Mouse (Mus musculus): ENCODE measurements around the gene Il21r.
A peak's percentile ranks its signal among the peaks of the same experiment; 100 is the strongest.

The Il21r gene

DNA sequence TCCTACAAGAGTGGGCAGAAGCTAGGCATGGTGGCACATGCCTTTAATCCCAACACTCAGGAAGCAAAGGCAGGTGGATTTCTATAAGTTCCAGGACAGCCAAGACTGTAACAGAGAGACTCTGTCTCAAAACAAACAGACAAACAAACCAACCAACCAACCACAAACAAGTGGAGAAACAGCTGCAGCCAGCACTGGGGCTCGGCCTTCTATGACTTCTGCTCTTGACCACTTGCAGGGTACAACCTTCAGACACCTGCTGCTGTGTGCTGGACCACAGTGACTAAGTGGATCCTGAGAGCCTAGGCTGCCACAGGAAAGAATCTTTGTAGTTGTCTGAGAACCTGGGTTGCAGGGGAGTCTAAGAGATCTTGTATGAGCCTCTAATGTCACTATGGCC, 45.8 kb downstream of the Il21r start:
- no peak for DNase-seq

DNA sequence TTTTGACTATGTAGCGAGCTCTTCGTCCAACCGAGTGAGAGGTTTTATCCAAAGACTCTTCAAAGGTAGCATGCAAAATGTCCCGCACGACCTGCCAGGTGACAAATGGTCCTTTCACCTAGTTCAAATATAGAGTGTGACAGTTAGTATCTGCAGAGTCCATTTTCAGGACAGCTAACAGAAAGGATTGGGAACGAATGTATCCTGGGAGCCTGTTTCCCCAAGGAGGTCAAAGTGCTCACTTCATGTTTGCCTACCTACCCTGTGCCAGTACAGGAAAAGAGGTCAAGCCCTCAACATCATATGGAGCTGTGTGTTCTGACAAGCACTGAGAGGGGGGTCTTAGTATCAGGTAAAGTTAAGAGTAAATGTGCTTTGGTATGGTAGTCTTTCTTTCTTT, 54.3 kb downstream of the Il21r start:
- no peak for DNase-seq

DNA sequence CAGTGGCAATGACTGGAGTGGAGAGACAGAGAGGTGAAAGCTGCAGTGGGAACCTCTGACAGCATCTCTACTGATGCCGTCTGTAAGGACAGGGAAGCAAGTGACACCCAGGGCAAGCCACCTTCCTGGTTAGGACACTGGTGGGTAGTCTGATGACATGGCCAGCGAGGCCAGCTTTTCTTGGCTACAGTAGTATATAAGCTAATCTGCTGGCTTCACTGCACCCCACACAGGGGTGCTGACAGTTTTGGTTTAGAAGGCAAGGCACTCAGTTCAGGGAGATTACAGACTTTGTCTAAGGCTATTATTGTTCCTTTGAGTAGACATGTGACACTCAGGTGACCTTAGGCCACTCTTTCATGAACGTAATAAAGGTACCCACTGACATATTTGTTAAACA, 60.4 kb downstream of the Il21r start:
- DNase-seq, result no peak

DNA sequence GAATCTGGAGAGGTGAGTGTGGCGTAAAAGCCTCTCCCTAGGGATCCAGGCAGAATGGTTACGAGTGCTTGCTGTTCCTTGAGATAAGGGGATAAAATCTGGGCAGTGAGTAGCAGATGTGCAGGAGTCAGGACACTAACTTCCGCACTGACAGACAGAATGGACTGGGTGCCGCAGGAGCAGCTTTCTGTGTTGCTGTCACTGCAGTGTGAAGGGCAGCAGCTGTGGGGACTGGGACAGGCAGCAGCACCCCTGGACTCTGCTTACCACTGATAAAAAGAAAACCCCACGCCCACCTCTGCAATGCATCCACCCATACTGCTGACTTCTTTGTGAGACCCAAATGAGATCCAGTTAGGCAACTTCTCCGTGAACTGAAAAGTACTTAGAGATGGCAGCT, 67.6 kb downstream of the Il21r start:
- DNase-seq, result no peak

DNA sequence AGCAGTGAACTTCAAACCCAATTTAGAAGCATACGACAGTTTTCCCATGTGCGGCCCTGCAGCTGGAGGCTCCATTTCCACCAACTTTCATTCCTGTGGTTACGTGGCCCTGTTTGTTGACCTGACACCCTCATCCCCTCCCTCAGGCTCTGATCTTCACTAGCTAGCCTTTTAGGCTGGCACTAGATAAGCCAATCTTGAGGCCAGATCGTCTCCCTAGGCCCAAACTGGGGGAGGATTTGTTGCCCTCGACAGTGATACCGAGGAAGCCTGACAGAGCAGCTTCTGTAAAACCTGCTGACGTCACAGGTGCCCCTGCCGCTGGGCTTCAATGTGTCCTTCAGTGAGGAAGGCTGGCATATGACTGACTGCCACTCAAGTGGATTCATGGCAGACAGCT, 68.2 kb downstream of the Il21r start:
- DNase-seq, result no peak

DNA sequence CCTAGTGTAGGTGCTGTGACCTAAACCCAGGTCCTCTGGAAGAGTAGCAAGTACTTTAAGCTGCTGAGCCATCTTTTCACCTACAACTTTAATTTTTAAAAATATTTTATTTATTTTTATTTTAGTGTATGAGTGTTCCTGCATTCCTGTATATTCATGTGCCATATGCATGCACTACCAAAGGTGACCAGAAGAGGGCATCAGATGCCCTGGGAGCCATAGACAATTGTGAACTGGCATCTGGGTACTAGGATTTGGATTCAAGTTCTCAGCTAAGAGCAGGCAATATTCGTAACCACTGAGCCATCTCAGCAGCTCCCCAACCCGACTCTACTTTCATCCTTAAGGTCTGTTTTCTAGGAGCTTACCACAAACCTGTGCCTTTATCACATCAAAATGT, 71.7 kb downstream of the Il21r start:
- DNase-seq, result peak; percentile 59

DNA sequence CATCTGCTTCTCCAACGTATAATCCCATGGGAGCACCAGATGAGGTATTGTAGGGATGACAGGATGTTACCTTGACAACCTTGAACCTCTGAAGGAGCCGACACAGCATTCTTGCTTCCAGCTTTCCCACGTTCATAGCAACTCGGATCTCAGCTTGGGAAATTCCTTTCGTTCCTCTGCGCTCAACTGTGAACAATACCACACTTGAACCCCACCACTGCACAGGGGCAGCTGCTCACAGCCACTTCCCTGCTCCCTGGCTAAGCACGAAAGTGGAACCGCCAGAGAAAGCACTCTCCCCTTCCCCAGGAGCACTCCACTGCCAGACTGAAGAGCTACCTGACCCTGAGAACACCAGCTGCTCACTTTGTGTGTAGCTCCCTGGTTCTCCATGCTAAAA, 75.5 kb downstream of the Il21r start:
- no peak for DNase-seq

DNA sequence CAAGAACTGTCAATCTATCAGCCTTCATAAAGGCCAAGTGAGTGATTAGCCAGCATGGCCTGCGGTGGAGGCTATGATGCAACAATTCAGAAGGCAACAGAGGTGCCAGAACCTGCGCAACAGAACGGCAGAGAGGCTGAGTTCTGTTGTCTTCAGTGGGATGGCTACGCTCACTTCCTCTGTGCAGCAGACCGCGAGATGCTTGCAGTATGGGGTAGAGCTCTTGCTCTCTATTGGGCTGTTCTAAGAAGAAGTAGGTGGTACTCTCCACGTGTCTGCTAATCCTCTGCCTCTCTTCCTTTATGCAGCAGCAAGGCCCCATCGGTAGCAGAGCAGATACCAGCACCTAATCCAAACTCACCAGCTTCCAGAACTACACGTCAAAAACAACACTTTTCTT, 76.7 kb downstream of the Il21r start:
- no peak for DNase-seq

All from retina, postnatal 1 day (tissue).